Mouse (Mus musculus) heart, adult 2 months (tissue): ENCODE results near the gene Arl1. TPM values are rescaled to one million over a fixed set of nuclear protein-coding genes. Genes with fewer than 3 reads are reported as not detected.

ENCODE experiments used
- DNase-seq, 2 experiments: peaks; one replicate each; pipeline ENCODE4 v3.0.0; 2021
- H3K27ac ChIP-seq: fragments of 200-600 bp; 2 replicates; pipeline ENCODE4 v1.8.1; 2022
- H3K27me3 ChIP-seq: fragments of 200-500 bp; 2 replicates; pipeline ENCODE4 v1.6.1; 2012; ENCODE audit warnings: mild to moderate bottlenecking, low read length, inconsistent platforms, mixed read lengths; ENCODE audit not compliant: control insufficient read depth, insufficient read depth
- H3K36me3 ChIP-seq: fragments of 200-500 bp; 2 replicates; pipeline ENCODE4 v1.6.1; 2012; ENCODE audit warnings: low read length, inconsistent platforms; ENCODE audit not compliant: control insufficient read depth, insufficient read depth
- H3K4me1 ChIP-seq: fragments of 200-500 bp; 2 replicates; pipeline ENCODE4 v1.6.1; 2011; ENCODE audit warnings: low read length; ENCODE audit not compliant: control insufficient read depth, insufficient read depth
- H3K4me3 ChIP-seq: fragments of 200-600 bp; 2 replicates; pipeline ENCODE4 v1.8.1; 2022
- H3K79me2 ChIP-seq: fragments of 200-500 bp; replicated peaks from 2 replicates; pipeline ENCODE4 v1.6.1; 2012; ENCODE audit warnings: mild to moderate bottlenecking, inconsistent platforms, low read length, moderate library complexity, mixed read lengths; ENCODE audit not compliant: control insufficient read depth, insufficient read depth
- H3K9ac ChIP-seq: fragments of 200-500 bp; 2 replicates; pipeline ENCODE4 v1.6.1; 2012; ENCODE audit warnings: low read depth, mild to moderate bottlenecking, control low read depth, inconsistent platforms, low read length, mixed read lengths
- CTCF ChIP-seq: fragments of 200-600 bp; IDR thresholded peaks from 2 replicates; pipeline ENCODE4 v1.8.1; 2022; ENCODE audit warnings: antibody characterized with exemption, mild to moderate bottlenecking, moderate library complexity
- EP300 ChIP-seq: fragments of 200-500 bp; IDR thresholded peaks from 2 replicates; pipeline ENCODE4 v1.6.1; 2011; ENCODE audit warnings: low read depth, low read length, control low read depth; ENCODE audit not compliant: insufficient read depth
- POLR2A ChIP-seq: fragments of 200-500 bp; IDR thresholded peaks from 2 replicates; pipeline ENCODE4 v1.6.1; 2011; ENCODE audit warnings: mild to moderate bottlenecking, low read depth, low read length, control low read depth; ENCODE audit not compliant: insufficient read depth
- WGBS: fragments of 180-500 bp; shearing (Covaris S2); methylation state at CpG from one replicate; pipeline ENCODE4 v1.1.7; 2018; 5-methylcytosine and 5-hydroxymethylcytosine counted together
- intact Hi-C: fragments of 180-260 bp; cut with DNase I; formaldehyde crosslinking; loops from one replicate; pipeline ENCODE4 v1.15.1; 2025
- polyA plus RNA-seq: library from polyadenylated mRNA; depleted of rRNA; stranded (reverse); fragments of >200 nt; gene quantifications from 2 replicates; pipeline ENCODE4 v1.2.3, GENCODE M21; 2012
- total RNA-seq, 2 experiments: library from RNA; stranded (reverse); gene quantifications; 2 replicates each; pipeline ENCODE4 v1.2.3; 2021

Arl1 gene
- total and polyA plus RNA-seq, 3 experiments: 26.1 to 89.2 (median 80.3) TPM

DNA sequence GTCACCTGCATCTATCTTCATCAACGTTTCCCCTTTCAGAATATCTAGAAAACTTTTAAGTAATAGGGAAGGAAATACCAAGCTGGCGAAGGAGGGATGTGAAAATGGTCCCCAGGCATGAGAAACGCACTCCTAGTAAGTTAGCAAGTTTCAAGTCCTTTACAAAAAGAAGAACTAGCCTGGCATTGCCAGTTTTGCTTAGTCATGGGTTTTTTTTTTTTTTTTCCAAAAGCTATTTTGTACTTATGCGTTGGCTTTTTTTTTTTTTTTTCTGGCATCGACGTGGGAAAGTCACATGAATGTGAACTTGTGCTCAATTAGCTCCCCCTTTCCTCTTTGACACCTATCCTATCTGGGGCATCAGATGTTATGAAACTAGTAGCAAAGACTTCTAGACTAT, 18.3 kb upstream of the Arl1 start:
- DNase-seq: no peak
- Histone ChIP-seq H3K79me2 (no peaks in the 10 kb centered on the region), H3K27ac (no peak overlapping the region), H3K4me3 (no peak overlapping the region), H3K9ac (no peak overlapping the region), H3K27me3 (no peaks in the 10 kb centered on the region), H3K4me1 (no peaks in the 10 kb centered on the region), H3K36me3 (no peaks in the 10 kb centered on the region)
- 65% methylated on average over 6 of the region's 6 CpGs for WGBS
- TF ChIP-seq POLR2A (no peak), EP300 (no peak), CTCF (no peak)
- intact Hi-C loops: no loop called here

DNA sequence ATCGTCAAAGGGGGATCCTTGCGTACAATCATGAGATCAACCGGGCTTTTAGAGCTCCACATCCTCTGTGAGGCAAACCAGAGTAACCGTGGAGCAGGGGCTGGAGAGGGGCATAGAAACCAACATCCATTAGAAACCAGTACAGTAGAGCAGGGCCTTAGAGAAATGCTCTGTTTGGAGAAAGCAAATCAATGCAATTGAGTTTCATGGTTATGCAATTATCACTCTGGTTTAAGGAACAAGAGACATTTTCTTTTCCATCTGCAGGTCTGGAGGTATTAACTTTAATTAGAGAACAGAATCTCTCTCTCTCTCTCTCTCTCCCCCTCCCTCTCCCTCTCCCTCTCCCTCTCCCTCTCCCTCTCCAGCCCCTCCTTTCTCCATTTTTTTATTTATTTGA, 15.9 kb upstream of the Arl1 start:
- H3K4me3 ChIP-seq: no peak overlapping the region
- no peak for TF ChIP-seq EP300
- no peak for TF ChIP-seq CTCF
- TF ChIP-seq POLR2A: no peak
- intact Hi-C loops: no loop called here
- H3K79me2 ChIP-seq: no peaks in the 10 kb centered on the region
- no peak for DNase-seq
- H3K9ac ChIP-seq: no peak overlapping the region
- 84% methylated on average over 4 of the region's 4 CpGs for WGBS
- H3K27ac ChIP-seq: no peak overlapping the region
- no peaks in the 10 kb centered on the region for H3K27me3 ChIP-seq
- H3K36me3 ChIP-seq: no peaks in the 10 kb centered on the region
- no peaks in the 10 kb centered on the region for H3K4me1 ChIP-seq

DNA sequence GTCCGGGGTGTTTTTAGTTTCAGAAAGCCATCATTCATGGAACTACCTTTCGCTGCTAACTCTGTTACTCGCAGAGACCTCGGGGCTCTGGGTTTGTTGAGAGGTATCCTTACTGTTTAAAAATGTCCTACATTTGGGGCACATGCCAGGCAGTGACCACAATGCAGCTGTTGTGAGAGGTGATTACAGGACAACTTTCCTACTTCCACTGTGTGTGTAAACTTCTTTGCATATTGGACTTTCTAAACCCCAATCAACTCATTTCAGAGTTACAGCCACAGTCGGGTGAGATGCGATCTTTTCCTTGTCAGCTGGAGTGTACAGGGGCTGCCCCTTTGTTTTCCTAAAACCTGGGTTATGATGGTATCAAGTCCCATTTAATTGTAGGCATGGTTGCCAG, 15.0 kb upstream of the Arl1 start:
- no peaks in the 10 kb centered on the region for H3K79me2 ChIP-seq
- 85% methylated on average over 6 of the region's 6 CpGs for WGBS
- H3K4me1 ChIP-seq: no peaks in the 10 kb centered on the region
- no peak overlapping the region for H3K9ac ChIP-seq
- TF ChIP-seq POLR2A (no peak), CTCF (no peak), EP300 (no peak)
- H3K27ac ChIP-seq: no peak overlapping the region
- H3K36me3 ChIP-seq: no peaks in the 10 kb centered on the region
- no peak overlapping the region for H3K4me3 ChIP-seq
- intact Hi-C loops: no loop called here
- no peak for DNase-seq
- H3K27me3 ChIP-seq: no peaks in the 10 kb centered on the region

DNA sequence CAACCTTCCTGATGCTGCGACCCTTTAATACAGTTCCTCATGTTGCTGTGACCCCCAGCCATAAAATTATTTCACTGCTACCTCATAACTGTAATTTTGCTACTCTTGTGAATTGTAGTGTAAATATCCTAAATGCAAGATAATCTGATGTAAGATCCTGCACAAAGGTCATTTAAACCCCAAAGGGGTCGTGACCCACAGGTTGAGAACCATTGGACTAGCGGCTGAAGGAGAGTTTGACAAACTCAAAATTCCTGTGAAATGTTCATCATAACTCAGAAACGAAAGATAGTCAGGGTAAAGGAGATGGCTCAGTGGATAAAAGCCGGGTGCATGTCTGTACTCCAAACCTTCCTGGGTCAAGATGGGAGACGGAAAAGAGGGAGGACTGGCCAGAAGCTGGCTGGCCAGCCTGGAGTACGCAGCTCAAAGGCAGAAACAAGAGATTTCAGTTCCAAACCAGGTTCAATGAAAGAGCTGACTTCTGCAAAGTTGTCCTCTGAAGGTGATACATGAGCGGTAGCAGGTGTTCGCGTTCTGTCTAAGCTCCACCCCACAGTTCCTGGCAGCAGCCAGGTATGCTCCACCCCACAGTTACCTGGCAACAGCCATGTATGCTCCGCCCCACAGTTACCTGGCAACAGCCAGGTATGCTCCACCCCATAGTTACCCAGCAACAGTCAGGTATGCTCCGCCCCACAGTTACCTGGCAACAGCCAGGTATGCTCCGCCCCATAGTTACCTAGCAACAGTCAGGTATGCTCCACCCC, 13.5 kb upstream of the Arl1 start:
- no peak overlapping the region for H3K9ac ChIP-seq
- no peaks in the 10 kb centered on the region for H3K79me2 ChIP-seq

DNA sequence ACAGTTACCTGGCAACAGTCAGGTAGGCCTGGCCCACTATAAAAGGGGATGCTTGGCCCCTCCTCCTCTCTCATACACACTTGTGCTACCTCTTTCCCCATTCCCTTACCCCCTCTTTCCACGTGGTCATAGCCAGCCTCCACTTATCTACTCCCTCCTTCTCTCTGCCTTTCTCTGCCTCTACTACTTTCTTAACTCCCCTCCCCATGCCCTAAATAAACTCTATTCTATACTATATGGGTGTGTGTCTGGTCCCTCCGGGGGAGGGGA, 13.0 kb upstream of the Arl1 start:
- 47% methylated on average over 2 of the region's 2 CpGs for WGBS
- Histone ChIP-seq H3K4me3 (no peak overlapping the region), H3K4me1 (no peaks in the 10 kb centered on the region), H3K9ac (no peak overlapping the region), H3K27ac (no peak overlapping the region), H3K27me3 (no peaks in the 10 kb centered on the region), H3K36me3 (no peaks in the 10 kb centered on the region), H3K79me2 (no peaks in the 10 kb centered on the region)
- intact Hi-C loops: no loop called here
- no peak for DNase-seq
- TF ChIP-seq POLR2A (no peak), CTCF (no peak), EP300 (no peak)

More for the DNA sequence above, 13.5 kb upstream of the Arl1 start:
- WGBS: 52% methylated on average over 13 of the region's 13 CpGs
- TF ChIP-seq CTCF (no peak), POLR2A (no peak)
- no peak overlapping the region for H3K4me3 ChIP-seq
- no peaks in the 10 kb centered on the region for H3K4me1 ChIP-seq
- intact Hi-C loops: no loop called here
- H3K36me3 ChIP-seq: no peaks in the 10 kb centered on the region
- H3K27ac ChIP-seq: no peak overlapping the region
- no peak for DNase-seq
- H3K27me3 ChIP-seq: no peaks in the 10 kb centered on the region

DNA sequence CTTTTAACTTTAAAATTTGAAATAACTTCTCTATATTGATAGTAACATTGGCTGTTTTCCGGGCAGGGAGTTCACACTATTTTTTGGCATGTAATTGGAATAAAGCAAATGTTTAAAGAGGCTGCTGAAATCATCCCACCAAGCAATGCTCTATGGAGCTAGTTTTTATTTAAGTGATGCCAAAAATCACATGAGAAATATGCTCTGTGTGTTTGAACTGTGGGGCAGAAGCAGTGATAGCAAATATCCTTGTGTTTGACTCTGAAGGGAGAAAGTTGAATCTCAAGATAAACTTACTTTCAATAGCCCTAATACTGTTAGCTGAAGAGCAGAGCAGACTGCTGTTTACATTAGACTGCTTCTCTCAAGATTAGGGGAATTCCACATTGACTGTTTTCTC, 11.0 kb upstream of the Arl1 start:
- H3K27me3 ChIP-seq: no peaks in the 10 kb centered on the region
- H3K4me1 ChIP-seq: no peaks in the 10 kb centered on the region
- H3K9ac ChIP-seq: no peak overlapping the region
- TF ChIP-seq CTCF (no peak), EP300 (no peak), POLR2A (no peak)
- no peaks in the 10 kb centered on the region for H3K36me3 ChIP-seq
- no peak for DNase-seq
- H3K4me3 ChIP-seq: no peak overlapping the region
- no peaks in the 10 kb centered on the region for H3K79me2 ChIP-seq
- intact Hi-C loops: no loop called here
- 43% methylated on average over 1 of the region's 1 CpGs for WGBS
- no peak overlapping the region for H3K27ac ChIP-seq
